Comparison of ENCODE assay signal across 9 mouse cellular contexts in genomic region chr13:44260637-44261333, GRCm38 (mm10).
A peak's percentile ranks its signal among the peaks of the same experiment; 100 is the strongest.
DNase-seq lines count a peak whose midpoint lies in the region.
"Had no signal": no experiment of that assay in that cellular context is flagged by ENCODE, and none has a peak within 500 bp of the region (broad histone marks: within the 10 kb centered on the region; RNA-seq: fewer than 3 reads in every experiment).

No protein-coding gene starts in this region.

- DNase-seq in ovary, postnatal 14 days (ENCODE audit: low spot score), result peak; percentile 31
- no peak for DNase-seq in ovary, postnatal 36 days (ENCODE audit: low spot score)
- peak; percentile 82 for DNase-seq in gastrocnemius, postnatal 25 days
- DNase-seq in heart, postnatal 4 days, result peak; percentile 83
- DNase-seq in urinary bladder, postnatal 4 days (ENCODE audit: low spot score in 2 of 2), result peak; percentile 30 to 67
- DNase-seq in layer of hippocampus, adult 9-11 months, result no peak
- no peak for DNase-seq in cerebellum, postnatal 25 days
- DNase-seq: right cerebral cortex, postnatal 14 days; thymus, postnatal 14 days had no signal

Comparison
In these comparisons a context has a peak if more than half of its experiments do, and no peak if none do; other contexts are left out.
1. DNase-seq: peak in ovary, postnatal 14 days (single experiment), gastrocnemius, postnatal 25 days (single experiment), heart, postnatal 4 days (single experiment) and urinary bladder, postnatal 4 days (2 of 2); none in ovary, postnatal 36 days (single experiment), layer of hippocampus, adult 9-11 months (single experiment) and cerebellum, postnatal 25 days (0 of 2).